Mouse (Mus musculus) ES-Bruce4 (cell line): ENCODE data around the gene Il5.

ENCODE experiments used
- EP300 ChIP-seq: IDR thresholded peaks from 2 replicates; pipeline ENCODE4 v1.6.1; 2011; ENCODE audit warnings: low read depth, low read length; ENCODE audit not compliant: insufficient read depth
- POLR2A ChIP-seq: IDR thresholded peaks from one replicate; pipeline ENCODE4 v1.8.1; 2011; ENCODE audit warnings: low read length; ENCODE audit not compliant: insufficient read depth

- TF ChIP-seq EP300, result peak; percentile 31; the same call in 1 of the 2 replicates
- no peak for TF ChIP-seq POLR2A
Measured at GRCm38 (mm10) chr11:53762827-53763495, 42.4 kb downstream of the Il5 start.
